8 mouse cellular contexts compared by ENCODE assay signal in genomic region chr10:9676886-9677285, GRCm38 (mm10). TPM values are rescaled to one million over a fixed set of nuclear protein-coding genes. Genes with fewer than 3 reads are reported as not detected.
DNase-seq lines count a peak whose midpoint lies in the region; ATAC-seq and TF ChIP-seq lines count a peak whose summit lies in the region.

No protein-coding gene starts in this region.

- H3K4me3 ChIP-seq in spleen, adult 2 months (ENCODE audit: extremely low read depth, insufficient read depth, insufficient read length), result no peak overlapping the region
- H3K4me3 ChIP-seq in intestine, postnatal 0 days (ENCODE audit: low read depth, low read length), result peak overlapping the region; percentile 29
- H3K4me3 ChIP-seq in midbrain, embryonic 11.5 days (ENCODE audit: low read depth, low read length), result no peak overlapping the region

- intact Hi-C loops in left cerebral cortex, postnatal 36 days (cut with DNase I), result loop anchor here (2.0 to 5.0 kb wide), 4 partner anchors 100 to 885 kb away; no protein-coding TSS in a partner anchor

- no peaks in the 10 kb centered on the region; the same call in 1 of the 2 replicates for H3K4me1 ChIP-seq in spleen, adult 2 months (ENCODE audit: control insufficient read depth, insufficient read depth, insufficient read length)
- H3K4me1 ChIP-seq in intestine, postnatal 0 days (replicated peaks; ENCODE audit: control insufficient read depth, insufficient read depth, low read length), result no peaks in the 10 kb centered on the region
- peaks cover 7% of the 10 kb centered on the region for H3K4me1 ChIP-seq in midbrain, embryonic 11.5 days (ENCODE audit: control insufficient read depth, insufficient read depth, low read length)

- H3K9ac ChIP-seq in intestine, postnatal 0 days (ENCODE audit: low read depth, low read length), result 0 out of 2 replicates have a peak overlapping the region, but pooled peaks have one; percentile 2
- no peak overlapping the region for H3K9ac ChIP-seq in midbrain, embryonic 11.5 days (ENCODE audit: low read length)

- peak; percentile 34; the same call in 1 of the 2 replicates for TF ChIP-seq CTCF in spleen, adult 2 months (IDR thresholded peaks at IDR 0.05; ENCODE audit: extremely low read depth, insufficient read depth, insufficient read length, insufficient replicate concordance)
- peak; percentile 99 for TF ChIP-seq CTCF in intestine, postnatal 0 days (IDR thresholded peaks at IDR 0.05; ENCODE audit: low read depth)

- WGBS in spleen, adult 2 months, result 4% methylated on average over 17 of the region's 17 CpGs
- WGBS in intestine, postnatal 0 days, result 1% methylated on average over 17 of the region's 17 CpGs
- 3% methylated on average over 17 of the region's 17 CpGs for WGBS in midbrain, embryonic 11.5 days

- ATAC-seq in granulocyte monocyte progenitor cell, adult 5-6 weeks (replicated peaks; ENCODE audit: poor library complexity, severe bottlenecking), result peak; percentile 75
- ATAC-seq in intestine, postnatal 0 days, result peak; percentile 35
- peak; percentile 62 for ATAC-seq in midbrain, embryonic 11.5 days (ENCODE audit: low FRiP score)

- DNase-seq in spleen, adult 2 months (ENCODE audit: low read depth in 1 of 2, low spot score in 2 of 2), result no peak
- no peak for DNase-seq in spleen, postnatal 14 days (ENCODE audit: low spot score in 2 of 2)
- DNase-seq in embryo, embryonic 11.5 days (ENCODE audit: low read depth, low spot score), result peak; percentile 79
- peak; percentile 73 to 77 for DNase-seq in left cerebral cortex, postnatal 36 days (ENCODE audit: low spot score in 2 of 2)
- peak; percentile 97 for DNase-seq in midbrain, embryonic 11.5 days (ENCODE audit: low spot score, missing footprints)
- peak; percentile 19 for DNase-seq in splenic B cell, adult 2 months (ENCODE audit: low read depth, low spot score)

- peak overlapping the region; percentile 58 for H3K4me2 ChIP-seq in intestine, postnatal 0 days (replicated peaks; ENCODE audit: low read depth)
- peak overlapping the region; percentile 88; the same call in 1 of the 2 replicates for H3K4me2 ChIP-seq in midbrain, embryonic 11.5 days

- H3K27me3 ChIP-seq in spleen, adult 2 months (ENCODE audit: control insufficient read depth, insufficient read depth, low read length), result peaks cover 7% of the 10 kb centered on the region; the same call in 1 of the 2 replicates
- H3K27me3 ChIP-seq in intestine, postnatal 0 days (replicated peaks; ENCODE audit: control insufficient read depth, insufficient read depth, low read length), result peaks cover 16% of the 10 kb centered on the region
- peaks cover 20% of the 10 kb centered on the region for H3K27me3 ChIP-seq in midbrain, embryonic 11.5 days (ENCODE audit: control insufficient read depth, insufficient read depth, low read length)
- no peaks in the 10 kb centered on the region for H3K27me3 ChIP-seq in splenic B cell, adult 2 months (ENCODE audit: control insufficient read depth, insufficient read depth, low read length, poor library complexity, severe bottlenecking)

- TF ChIP-seq POLR2A in spleen, adult 2 months (IDR thresholded peaks at IDR 0.05; ENCODE audit: low read depth, low read length), result no peak

- no peaks in the 10 kb centered on the region for H3K36me3 ChIP-seq in spleen, adult 2 months (ENCODE audit: control insufficient read depth, insufficient read depth, low read length)
- no peaks in the 10 kb centered on the region for H3K36me3 ChIP-seq in intestine, postnatal 0 days (ENCODE audit: control insufficient read depth, insufficient read depth)
- no peaks in the 10 kb centered on the region for H3K36me3 ChIP-seq in midbrain, embryonic 11.5 days (ENCODE audit: control insufficient read depth, insufficient read depth, low read length)
- no peaks in the 10 kb centered on the region for H3K36me3 ChIP-seq in splenic B cell, adult 2 months (ENCODE audit: control insufficient read depth, insufficient read depth, low read length, poor library complexity, severe bottlenecking)

- no peaks in the 10 kb centered on the region for H3K9me3 ChIP-seq in intestine, postnatal 0 days (ENCODE audit: control insufficient read depth)
- H3K9me3 ChIP-seq in midbrain, embryonic 11.5 days (ENCODE audit: control insufficient read depth, low read length), result no peaks in the 10 kb centered on the region

- no peak overlapping the region for H3K27ac ChIP-seq in spleen, adult 2 months (ENCODE audit: insufficient read depth, low read length)
- H3K27ac ChIP-seq in intestine, postnatal 0 days (ENCODE audit: low read depth, low read length), result no peak overlapping the region
- H3K27ac ChIP-seq in midbrain, embryonic 11.5 days (ENCODE audit: low read depth, low read length), result no peak overlapping the region

RNA-seq across cellular contexts. Expression of gene Samd5, which starts 1.9 kb away (rescaled TPM):
- 0.07 and 0.11 TPM in 2 replicates for polyA plus RNA-seq in spleen, adult 2 months (2012; rRNA removed)
- total RNA-seq in granulocyte monocyte progenitor cell, adult 5-6 weeks (2014; fragmentation: Nextera tagmentation), result not detected in 2 replicates
- not detected in 2 replicates for total RNA-seq in granulocyte monocyte progenitor cell, adult 5-6 weeks (2017)
- 2.2 and 2.9 TPM in 2 replicates for polyA plus RNA-seq in intestine, postnatal 0 days (2015; fragmentation: Nextera tagmentation; extraction: Ambion mirVana)
- total RNA-seq in left cerebral cortex, postnatal 36 days (2021), result 10 to 100 TPM; 11.8 to 11.9 TPM
- polyA plus RNA-seq in midbrain, embryonic 11.5 days (2014; fragmentation: Nextera tagmentation; extraction: Ambion mirVana), result 8.0 and 8.4 TPM in 2 replicates

Comparison
In these comparisons a context has a peak if more than half of its experiments do, and no peak if none do; other contexts are left out.
1. DNase-seq: peak in embryo, embryonic 11.5 days (single experiment), left cerebral cortex, postnatal 36 days (2 of 2), midbrain, embryonic 11.5 days (single experiment) and splenic B cell, adult 2 months (single experiment); none in spleen, adult 2 months (0 of 2) and spleen, postnatal 14 days (0 of 2).
2. Peak in every context shown above with its lines, with median percentiles within 50 percentile points of each other: ATAC-seq.